Mouse (Mus musculus) CH12.LX (cell line): ENCODE measurements around the gene Tldc1. TPM values are rescaled to one million over a fixed set of nuclear protein-coding genes. Genes with fewer than 3 reads are reported as not detected.

ENCODE experiments used
- DNase-seq: peaks from one replicate; pipeline ENCODE4 v3.0.0-alpha.2; 2013; ENCODE audit errors: extremely low read depth
- H3K27ac ChIP-seq: 2 replicates; pipeline ENCODE4 v1.5.1; 2012; ENCODE audit warnings: low read depth, mild to moderate bottlenecking, control low read depth, moderate library complexity; ENCODE audit not compliant: insufficient read depth
- H3K27me3 ChIP-seq: replicated peaks from 2 replicates; pipeline ENCODE3; 2012; ENCODE audit warnings: inconsistent platforms
- H3K36me3 ChIP-seq, 2 experiments: replicated peaks in 1 of 2; 2 replicates each; pipeline versions ENCODE3 to v1.6.1; 2012; ENCODE audit warnings: inconsistent platforms in 1 of 2, low read length in 1 of 2, mild to moderate bottlenecking in 1 of 2, mixed read lengths in 1 of 2, moderate library complexity in 1 of 2; ENCODE audit not compliant: control insufficient read depth in 1 of 2, insufficient read depth in 1 of 2
- H3K4me1 ChIP-seq, 2 experiments: 2 replicates each; pipeline ENCODE4 v1.6.1; 2012; ENCODE audit warnings: inconsistent platforms in 1 of 2, moderate library complexity in 1 of 2; ENCODE audit not compliant: insufficient read depth in 2 of 2, control insufficient read depth in 1 of 2
- H3K4me2 ChIP-seq: 2 replicates; pipeline ENCODE4 v1.6.1; 2012; ENCODE audit warnings: low read depth, mild to moderate bottlenecking, control low read depth; ENCODE audit not compliant: poor library complexity, insufficient read depth, severe bottlenecking
- H3K4me3 ChIP-seq, 3 experiments: fragments of 150-350 bp in 1 of 3; sonication (generic) in 1 of 3; replicated peaks in 1 of 3; 2 replicates each; pipeline versions ENCODE3 to v1.5.1; 2011 to 2012; ENCODE audit warnings: low read depth in 2 of 3, low read length in 2 of 3, mild to moderate bottlenecking in 2 of 3, moderate library complexity in 2 of 3, control low read depth in 1 of 3, improper control_type of control experiment in 1 of 3, inconsistent platforms in 1 of 3, mixed read lengths in 1 of 3; ENCODE audit not compliant: poor library complexity in 1 of 3
- H3K79me2 ChIP-seq: replicated peaks from 2 replicates; pipeline ENCODE4 v1.6.1; 2012; ENCODE audit warnings: mild to moderate bottlenecking, moderate library complexity; ENCODE audit not compliant: control insufficient read depth, poor library complexity, insufficient read depth, severe bottlenecking; ENCODE audit errors: extremely low read depth
- H3K9ac ChIP-seq: 2 replicates; pipeline ENCODE4 v1.6.1; 2012; ENCODE audit warnings: low read depth, mild to moderate bottlenecking, control low read depth, moderate library complexity; ENCODE audit not compliant: insufficient read depth
- H3K9me3 ChIP-seq: replicated peaks from 2 replicates; pipeline ENCODE3; 2012; ENCODE audit warnings: low read length, inconsistent platforms, mixed read lengths
- CHD1 ChIP-seq: IDR thresholded peaks from 2 replicates; pipeline ENCODE4 v1.6.1; 2012; ENCODE audit warnings: low read depth, low read length, improper control_type of control experiment, inconsistent platforms
- CHD2 ChIP-seq: IDR thresholded peaks from 2 replicates; pipeline ENCODE4 v1.6.1; 2011; ENCODE audit warnings: low read length, improper control_type of control experiment
- ELF1 ChIP-seq: IDR thresholded peaks from 2 replicates; pipeline ENCODE4 v1.6.1; 2014; ENCODE audit warnings: low read depth, mild to moderate bottlenecking, inconsistent platforms, low read length, improper control_type of control experiment
- EP300 ChIP-seq: IDR thresholded peaks from 2 replicates; pipeline ENCODE4 v1.6.1; 2011; ENCODE audit warnings: low read length, improper control_type of control experiment
- HCFC1 ChIP-seq: IDR thresholded peaks from 2 replicates; pipeline ENCODE4 v1.6.1; 2012; ENCODE audit warnings: low read depth, mild to moderate bottlenecking, inconsistent platforms, low read length, improper control_type of control experiment
- KAT2A ChIP-seq: IDR thresholded peaks from 2 replicates; pipeline ENCODE4 v1.6.1; 2012; ENCODE audit warnings: low read length, improper control_type of control experiment, inconsistent platforms; ENCODE audit not compliant: insufficient replicate concordance
- MAX ChIP-seq: IDR thresholded peaks from 2 replicates; pipeline ENCODE4 v1.6.1; 2011; ENCODE audit warnings: low read length, improper control_type of control experiment
- MAZ ChIP-seq: IDR thresholded peaks from 2 replicates; pipeline ENCODE4 v1.6.1; 2012; ENCODE audit warnings: low read depth, mild to moderate bottlenecking, inconsistent platforms, low read length, improper control_type of control experiment, moderate library complexity
- MEF2A ChIP-seq: IDR thresholded peaks from 2 replicates; pipeline ENCODE4 v1.6.1; 2014; ENCODE audit warnings: low read depth, mild to moderate bottlenecking, inconsistent platforms, low read length, improper control_type of control experiment, borderline replicate concordance
- NELFE ChIP-seq: IDR thresholded peaks from 2 replicates; pipeline ENCODE4 v1.6.1; 2011; ENCODE audit warnings: low read depth, low read length, improper control_type of control experiment
- NRF1 ChIP-seq: IDR thresholded peaks from 2 replicates; pipeline ENCODE4 v1.6.1; 2014; ENCODE audit warnings: low read depth, mild to moderate bottlenecking, inconsistent platforms, low read length, improper control_type of control experiment, moderate library complexity
- POLR2A ChIP-seq: IDR thresholded peaks from 2 replicates; pipeline ENCODE4 v1.6.1; 2011; ENCODE audit warnings: low read depth, mild to moderate bottlenecking, improper control_type of control experiment, low read length
- POLR2AphosphoS2 ChIP-seq: IDR thresholded peaks from 2 replicates; pipeline ENCODE4 v1.6.1; 2011; ENCODE audit warnings: low read depth, low read length, improper control_type of control experiment
- SMC3 ChIP-seq: IDR thresholded peaks from 2 replicates; pipeline ENCODE4 v1.6.1; 2011; ENCODE audit warnings: low read depth, low read length, improper control_type of control experiment
- TBP ChIP-seq: conservative IDR thresholded peaks from 2 replicates; pipeline ENCODE4 v1.6.1; 2011; ENCODE audit warnings: low read depth, low read length, improper control_type of control experiment
- UBTF ChIP-seq: IDR thresholded peaks from 2 replicates; pipeline ENCODE4 v1.6.1; 2012; ENCODE audit warnings: low read depth, mild to moderate bottlenecking, inconsistent platforms, low read length, improper control_type of control experiment, moderate library complexity
- USF1 ChIP-seq: IDR thresholded peaks from 2 replicates; pipeline ENCODE4 v1.6.1; 2014; ENCODE audit warnings: low read depth, mild to moderate bottlenecking, inconsistent platforms, low read length, improper control_type of control experiment
- USF2 ChIP-seq: conservative IDR thresholded peaks from 2 replicates; pipeline ENCODE4 v1.6.1; 2011; ENCODE audit warnings: low read depth, low read length, improper control_type of control experiment
- ZC3H11A ChIP-seq: IDR thresholded peaks from 2 replicates; pipeline ENCODE4 v1.6.1; 2012; ENCODE audit warnings: low read depth, mild to moderate bottlenecking, inconsistent platforms, low read length, improper control_type of control experiment
- ZKSCAN1 ChIP-seq: IDR thresholded peaks from 2 replicates; pipeline ENCODE4 v1.6.1; 2012; ENCODE audit warnings: low read depth, inconsistent platforms, low read length, improper control_type of control experiment, borderline replicate concordance
- dilution Hi-C: fragments of 300-500 bp; cut with MboI; formaldehyde crosslinking; loops from 2 replicates; pipeline ENCODE4 v1.14.3; 2020; ENCODE audit warnings: low sequenced_read_pairs; ENCODE audit not compliant: extremely low pct_unique_long_range_greater_than_20kb, extremely low pct_ligation_motif_present
- in situ Hi-C: fragments of 300-500 bp; cut with MboI; formaldehyde crosslinking; loops from 3 replicates; pipeline ENCODE4 v1.14.3; 2019; ENCODE audit warnings: low sequenced_read_pairs, low pct_ligation_motif_present, low pct_unique_long_range_greater_than_20kb, mixed read lengths
- polyA plus RNA-seq: library from polyadenylated mRNA; unstranded; fragments of >175 nt; gene quantifications from 2 replicates; pipeline ENCODE4 v1.2.1, GENCODE M21; 2012; ENCODE audit warnings: low read depth; ENCODE audit not compliant: insufficient read length
- total RNA-seq, 2 experiments: library from RNA; depleted of rRNA; stranded (reverse); fragments of 300-350 nt in 1 of 2; fragments of >200 nt in 1 of 2; gene quantifications; 2 replicates each; pipeline ENCODE4 v1.2.3; 2012 to 2014

Gene Tldc1
- total and polyA plus RNA-seq, 3 experiments = 3.8 to 10.4 (median 7.7) TPM

- Histone ChIP-seq H3K27ac (no peak overlapping the region), H3K9ac (no peak overlapping the region), H3K4me3 (no peak overlapping the region), H3K27me3 (peaks cover 81% of the 10 kb centered on the region), H3K4me2 (no peak overlapping the region), H3K79me2 (no peaks in the 10 kb centered on the region), H3K9me3 (no peaks in the 10 kb centered on the region), H3K4me1 (no peaks in the 10 kb centered on the region), H3K36me3 (no peaks in the 10 kb centered on the region)
- dilution Hi-C loops (no loop called here), in situ Hi-C loops (no loop called here)
- DNase-seq = no peak
- TF ChIP-seq ELF1 (no peak), UBTF (no peak), CHD1 (no peak), POLR2AphosphoS2 (no peak), MEF2A (no peak), MAZ (no peak), KAT2A (no peak), USF2 (no peak), NELFE (no peak), POLR2A (no peak), CHD2 (no peak)
Measured at GRCm38 (mm10) chr8:119736348-119736917, 41.8 kb downstream of the Tldc1 start.

- H3K36me3 ChIP-seq = no peaks in the 10 kb centered on the region
- peaks cover 0 to 2% of the 10 kb centered on the region in 2 experiments; a peak in 1 of 4 replicates for H3K4me1 ChIP-seq
- no peaks in the 10 kb centered on the region for H3K79me2 ChIP-seq
- no peak overlapping the region for H3K27ac ChIP-seq
- H3K4me3 ChIP-seq = no peak overlapping the region
- in situ Hi-C loops = no loop called here
- TF ChIP-seq MAX (no peak), HCFC1 (no peak), SMC3 (no peak), USF1 (no peak), TBP (no peak), POLR2A (no peak), ZKSCAN1 (no peak), CHD2 (no peak), NRF1 (no peak), EP300 (no peak), KAT2A (no peak), CHD1 (no peak), ZC3H11A (no peak)
- H3K9ac ChIP-seq = no peak overlapping the region
- DNase-seq = no peak
- no peaks in the 10 kb centered on the region for H3K9me3 ChIP-seq
- peaks cover 84% of the 10 kb centered on the region for H3K27me3 ChIP-seq
- H3K4me2 ChIP-seq = no peak overlapping the region
- dilution Hi-C loops = no loop called here
Measured at GRCm38 (mm10) chr8:119732072-119732471, 46.1 kb downstream of the Tldc1 start.
